Mouse (Mus musculus): Measurements from ENCODE around the gene 6030408B16Rik. TPM values are rescaled to one million over a fixed set of nuclear protein-coding genes. Genes with fewer than 3 reads are reported as not detected.

Gene 6030408B16Rik
- polyA plus RNA-seq (2012; rRNA removed) (1.0 and 2.2 TPM in 2 replicates), polyA plus RNA-seq (2014; fragmentation: Nextera tagmentation; extraction: Ambion mirVana) (0.74 and 1.8 TPM in 2 replicates)

GRCm38 (mm10) chr15:101293025-101293621 lies at the start of gene 6030408B16Rik:
TSS of gene 6030408B16Rik (plus strand) at chr15:101293212.
- Histone ChIP-seq H3K27me3 (ENCODE audit: control insufficient read depth, insufficient read depth, low read length) (no peaks in the 10 kb centered on the region), H3K27ac (replicated peaks; ENCODE audit: low read depth, low read length) (peak within 1 kb of the TSS; percentile 8; the same call in 1 of the 2 replicates), H3K9me3 (ENCODE audit: control insufficient read depth, low read length) (no peaks in the 10 kb centered on the region), H3K4me3 (replicated peaks; ENCODE audit: low read length) (no peak within 1 kb of the TSS), H3K36me3 (ENCODE audit: control insufficient read depth, insufficient read depth, low read length) (peaks cover 37% of the 10 kb centered on the region), H3K4me2 (replicated peaks; ENCODE audit: low read depth, low read length, severe bottlenecking) (no peak within 1 kb of the TSS), H3K4me1 (ENCODE audit: control insufficient read depth, insufficient read depth, low read length) (peaks cover 7% of the 10 kb centered on the region; the same call in 1 of the 2 replicates), H3K9ac (ENCODE audit: low read depth, low read length, severe bottlenecking) (no peak within 1 kb of the TSS)
- TF ChIP-seq POLR2A (IDR thresholded peaks at IDR 0.05; ENCODE audit: borderline replicate concordance, extremely low read depth, insufficient read depth, insufficient read length): no peak
- DNase-seq (ENCODE audit: low spot score) (no peak), ATAC-seq (ENCODE audit: low FRiP score, low read depth) (no peak)
- WGBS: 42% methylated on average over 16 of the region's 18 CpGs

GRCm38 (mm10) chr15:101244012-101244411 lies 49.0 kb upstream of the 6030408B16Rik start:
- no peak overlapping the region for H3K4me3 ChIP-seq (replicated peaks; ENCODE audit: low read length)
- no peak for DNase-seq (ENCODE audit: low spot score)
- no peak overlapping the region for H3K9ac ChIP-seq (ENCODE audit: low read depth, low read length, severe bottlenecking)
- no peak for TF ChIP-seq POLR2A (IDR thresholded peaks at IDR 0.05; ENCODE audit: borderline replicate concordance, extremely low read depth, insufficient read depth, insufficient read length)
- no peaks in the 10 kb centered on the region for H3K27me3 ChIP-seq (ENCODE audit: control insufficient read depth, insufficient read depth, low read length)
- WGBS: 68% methylated on average over 3 of the region's 3 CpGs
- H3K4me1 ChIP-seq (ENCODE audit: control insufficient read depth, insufficient read depth, low read length): peaks cover 30% of the 10 kb centered on the region
- no peak overlapping the region for H3K4me2 ChIP-seq (replicated peaks; ENCODE audit: low read depth, low read length, severe bottlenecking)
- no peak overlapping the region for H3K27ac ChIP-seq (replicated peaks; ENCODE audit: low read depth, low read length)
- no peak for ATAC-seq (ENCODE audit: low FRiP score, low read depth)
- no peaks in the 10 kb centered on the region for H3K9me3 ChIP-seq (ENCODE audit: control insufficient read depth, low read length)
- no peaks in the 10 kb centered on the region for H3K36me3 ChIP-seq (ENCODE audit: control insufficient read depth, insufficient read depth, low read length)

DNA sequence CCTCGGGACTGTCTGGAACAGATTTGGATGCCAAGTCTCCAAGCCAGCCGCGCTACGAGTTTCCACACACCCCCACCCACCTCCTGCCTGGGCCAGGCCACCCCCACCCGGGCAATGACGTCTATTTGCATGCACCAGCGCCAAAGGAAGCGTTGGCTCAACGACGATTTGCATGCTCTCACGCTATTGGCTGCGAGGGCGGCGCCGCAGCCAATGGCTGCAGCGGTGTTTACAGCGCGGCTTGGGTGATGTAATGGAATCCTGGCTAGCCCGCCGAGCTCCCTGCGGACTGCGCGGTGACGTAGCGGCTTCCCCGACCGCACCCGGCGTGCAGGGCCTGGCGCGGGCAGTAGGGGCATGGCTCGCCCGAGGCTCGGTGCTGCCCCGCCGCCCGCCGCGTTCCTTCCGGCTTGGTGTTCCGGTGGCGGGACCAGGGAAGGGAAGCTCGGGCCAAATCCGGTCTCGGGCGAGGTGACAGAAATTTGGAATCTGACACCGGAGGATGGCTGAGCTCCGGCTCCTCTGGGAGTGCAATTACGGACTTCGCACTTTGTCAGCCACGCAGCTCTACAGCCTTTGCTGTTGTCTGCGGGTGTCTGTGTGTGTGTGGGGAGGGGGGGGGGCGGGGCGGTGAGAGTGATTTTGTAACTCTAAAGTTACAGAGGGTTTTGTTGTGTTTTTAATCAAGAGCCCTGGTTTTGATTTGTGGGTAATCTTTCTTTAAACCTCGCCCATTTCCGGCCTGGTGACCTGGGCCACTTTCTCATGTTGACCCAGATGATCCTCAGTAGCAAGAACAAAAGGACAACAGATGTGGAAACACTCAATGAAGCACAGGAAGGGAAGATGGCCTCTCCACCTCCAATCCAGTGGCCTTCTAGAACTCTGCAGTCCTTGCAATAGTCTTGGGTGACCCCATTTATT lies 46.5 kb upstream of the 6030408B16Rik start:
- Histone ChIP-seq H3K4me2 (replicated peaks; ENCODE audit: low read depth, low read length, severe bottlenecking) (peak overlapping the region; percentile 63), H3K4me3 (replicated peaks; ENCODE audit: low read length) (peak overlapping the region; percentile 47), H3K9ac (ENCODE audit: low read depth, low read length, severe bottlenecking) (peak overlapping the region; percentile 64), H3K4me1 (ENCODE audit: control insufficient read depth, insufficient read depth, low read length) (peaks cover 27% of the 10 kb centered on the region), H3K9me3 (ENCODE audit: control insufficient read depth, low read length) (no peaks in the 10 kb centered on the region), H3K27me3 (ENCODE audit: control insufficient read depth, insufficient read depth, low read length) (no peaks in the 10 kb centered on the region), H3K27ac (replicated peaks; ENCODE audit: low read depth, low read length) (peak overlapping the region; percentile 92), H3K36me3 (ENCODE audit: control insufficient read depth, insufficient read depth, low read length) (no peaks in the 10 kb centered on the region)
- WGBS: under 1% methylated on average over 55 of the region's 56 CpGs
- peak; percentile 98 for ATAC-seq (ENCODE audit: low FRiP score, low read depth)
- peak; percentile 99 for DNase-seq (ENCODE audit: low spot score)
- peak; percentile 68; the same call in 1 of the 2 replicates for TF ChIP-seq POLR2A (IDR thresholded peaks at IDR 0.05; ENCODE audit: borderline replicate concordance, extremely low read depth, insufficient read depth, insufficient read length)

GRCm38 (mm10) chr15:101247155-101247498 lies 45.9 kb upstream of the 6030408B16Rik start:
- 47% methylated on average over 1 of the region's 1 CpGs for WGBS
- TF ChIP-seq POLR2A (IDR thresholded peaks at IDR 0.05; ENCODE audit: borderline replicate concordance, extremely low read depth, insufficient read depth, insufficient read length): no peak
- Histone ChIP-seq H3K27me3 (ENCODE audit: control insufficient read depth, insufficient read depth, low read length) (no peaks in the 10 kb centered on the region), H3K4me3 (replicated peaks; ENCODE audit: low read length) (peak overlapping the region; percentile 47; the same call in 1 of the 2 replicates), H3K9me3 (ENCODE audit: control insufficient read depth, low read length) (no peaks in the 10 kb centered on the region), H3K9ac (ENCODE audit: low read depth, low read length, severe bottlenecking) (0 out of 2 replicates have a peak overlapping the region, but pooled peaks have one; percentile 64), H3K27ac (replicated peaks; ENCODE audit: low read depth, low read length) (peak overlapping the region; percentile 92), H3K4me2 (replicated peaks; ENCODE audit: low read depth, low read length, severe bottlenecking) (peak overlapping the region; percentile 63; the same call in 1 of the 2 replicates), H3K4me1 (ENCODE audit: control insufficient read depth, insufficient read depth, low read length) (peaks cover 27% of the 10 kb centered on the region), H3K36me3 (ENCODE audit: control insufficient read depth, insufficient read depth, low read length) (no peaks in the 10 kb centered on the region)
- DNase-seq (ENCODE audit: low spot score) (no peak), ATAC-seq (ENCODE audit: low FRiP score, low read depth) (no peak)

DNA sequence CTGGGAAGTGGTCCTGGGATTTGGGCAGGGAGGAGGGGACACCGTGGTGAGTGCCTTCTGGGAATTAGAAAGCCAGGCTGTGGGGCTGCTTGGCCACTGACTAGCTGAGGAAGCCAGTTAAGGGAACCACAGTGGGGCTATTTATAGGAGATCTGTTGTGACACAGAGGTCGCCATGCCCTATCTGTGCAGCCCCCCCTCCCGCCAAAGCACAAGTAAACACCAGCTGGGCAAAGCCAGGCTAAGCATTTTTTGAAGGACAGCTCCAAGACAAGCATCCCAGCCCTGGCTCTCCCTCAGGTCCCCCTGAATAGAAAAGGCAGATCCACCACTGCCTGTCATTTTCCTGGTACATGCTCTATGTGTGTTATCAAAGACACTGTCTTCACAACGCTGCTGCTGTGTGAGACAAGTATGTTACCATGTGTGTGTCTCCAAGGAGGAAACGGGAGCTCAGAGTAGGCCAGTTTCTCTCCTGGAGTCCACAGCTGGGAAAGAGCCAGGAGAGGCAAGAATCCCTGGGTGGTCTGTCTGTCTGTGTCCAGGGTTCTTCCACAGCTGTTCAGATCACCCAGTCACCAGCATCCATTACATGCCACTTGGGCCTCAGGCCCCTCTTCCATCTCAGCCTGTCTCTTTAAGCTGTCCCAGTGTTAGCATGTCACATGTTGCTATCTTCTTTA lies 44.8 kb upstream of the 6030408B16Rik start:
- 54% methylated on average over 5 of the region's 5 CpGs for WGBS
- Histone ChIP-seq H3K4me3 (replicated peaks; ENCODE audit: low read length) (no peak overlapping the region), H3K9ac (ENCODE audit: low read depth, low read length, severe bottlenecking) (no peak overlapping the region), H3K4me1 (ENCODE audit: control insufficient read depth, insufficient read depth, low read length) (peaks cover 27% of the 10 kb centered on the region), H3K27me3 (ENCODE audit: control insufficient read depth, insufficient read depth, low read length) (no peaks in the 10 kb centered on the region), H3K9me3 (ENCODE audit: control insufficient read depth, low read length) (no peaks in the 10 kb centered on the region), H3K36me3 (ENCODE audit: control insufficient read depth, insufficient read depth, low read length) (no peaks in the 10 kb centered on the region), H3K4me2 (replicated peaks; ENCODE audit: low read depth, low read length, severe bottlenecking) (no peak overlapping the region), H3K27ac (replicated peaks; ENCODE audit: low read depth, low read length) (peak overlapping the region; percentile 69; the same call in 1 of the 2 replicates)
- ATAC-seq (ENCODE audit: low FRiP score, low read depth) (no peak), DNase-seq (ENCODE audit: low spot score) (no peak)
- no peak for TF ChIP-seq POLR2A (IDR thresholded peaks at IDR 0.05; ENCODE audit: borderline replicate concordance, extremely low read depth, insufficient read depth, insufficient read length)

Measured in limb, embryonic 14.5 days (tissue).